Mouse (Mus musculus) left cerebral cortex, postnatal 14 days (tissue): ENCODE data around the gene Bpifb9b. TPM values are rescaled to one million over a fixed set of nuclear protein-coding genes. Genes with fewer than 3 reads are reported as not detected.

Experiments
- total RNA-seq, 2 experiments: library from RNA; stranded (reverse); gene quantifications; 2 replicates each; pipeline ENCODE4 v1.2.3; 2021

The Bpifb9b gene
- total RNA-seq, 2 experiments from 2014 or later = not detected

Other genes with a start within 250 kb of the Bpifb9b start
- gene Bpifa3, start 176.9 kb upstream of the Bpifb9b start, total RNA-seq = not detected
- gene Bpifa1, start 164.3 kb upstream of the Bpifb9b start, total RNA-seq = not detected
- not detected for gene Bpifa5, start 144.6 kb upstream of the Bpifb9b start, total RNA-seq
- gene Bpifb1, start 116.4 kb upstream of the Bpifb9b start, total RNA-seq = under 1 TPM; 0.27 to 0.37 TPM
- not detected for gene Bpifb5, start 83.5 kb upstream of the Bpifb9b start, total RNA-seq
- not detected for gene Bpifb9a, start 49.4 kb upstream of the Bpifb9b start, total RNA-seq
- gene Cdk5rap1, start 65.8 kb downstream of the Bpifb9b start, total RNA-seq = 10 to 100 TPM; 11.8 to 13.5 TPM
- gene Snta1, start 100.9 kb downstream of the Bpifb9b start, total RNA-seq = 10 to 100 TPM; 31.4 to 31.9 TPM
- gene Cbfa2t2, start 129.3 kb downstream of the Bpifb9b start, total RNA-seq = 10 to 100 TPM; 40.5 to 52.0 TPM
- under 1 TPM in 1 of 2 experiments, not detected in 1; 0.68 TPM for gene 1700003F12Rik, start 239.9 kb downstream of the Bpifb9b start, total RNA-seq
- gene Actl10, start 244.5 kb downstream of the Bpifb9b start, total RNA-seq = not detected